Mouse (Mus musculus): ENCODE data around the gene Fam89b. TPM values are rescaled to one million over a fixed set of nuclear protein-coding genes. Genes with fewer than 3 reads are reported as not detected.
"Not testable (repeated sequence)": the region's sequence is repeated elsewhere in the genome, so short reads cannot be mapped to it uniquely, and the experiment has no call there.

Gene Fam89b
- polyA plus RNA-seq, 1 experiment from 2014 or later = 29.7 TPM

GRCm38 (mm10) chr19:5689565-5690342 lies 39.7 kb downstream of the Fam89b start:
- Histone ChIP-seq H3K36me3 (ENCODE audit: control insufficient read depth, insufficient read depth) (peaks cover 16% of the 10 kb centered on the region), H3K4me3 (ENCODE audit: low read depth, low read length) (peak overlapping the region; percentile 95), H3K9ac (ENCODE audit: low read depth, low read length) (peak overlapping the region; percentile 99), H3K27me3 (ENCODE audit: control insufficient read depth, insufficient read depth, low read depth, low read length) (no peaks in the 10 kb centered on the region), H3K27ac (ENCODE audit: low read length) (peak overlapping the region; percentile 97), H3K9me3 (replicated peaks; ENCODE audit: control insufficient read depth, low read length) (no peaks in the 10 kb centered on the region), H3K4me1 (ENCODE audit: control insufficient read depth, low read depth, low read length) (peaks cover 64% of the 10 kb centered on the region), H3K4me2 (ENCODE audit: low read depth, low read length) (peak overlapping the region; percentile 100)
- peak; percentile 72 for ATAC-seq (ENCODE audit: low read depth)
- WGBS (ENCODE audit: insufficient replicate concordance) = 3% methylated on average over 42 of the region's 42 CpGs

GRCm38 (mm10) chr19:5689088-5689428 lies 40.4 kb downstream of the Fam89b start:
- Histone ChIP-seq H3K36me3 (ENCODE audit: control insufficient read depth, insufficient read depth) (peaks cover 21% of the 10 kb centered on the region), H3K4me1 (ENCODE audit: control insufficient read depth, low read depth, low read length) (peaks cover 64% of the 10 kb centered on the region), H3K27me3 (ENCODE audit: control insufficient read depth, insufficient read depth, low read depth, low read length) (no peaks in the 10 kb centered on the region), H3K27ac (ENCODE audit: low read length) (peak overlapping the region; percentile 97), H3K9me3 (replicated peaks; ENCODE audit: control insufficient read depth, low read length) (no peaks in the 10 kb centered on the region), H3K9ac (ENCODE audit: low read depth, low read length) (peak overlapping the region; percentile 99), H3K4me3 (ENCODE audit: low read depth, low read length) (peak overlapping the region; percentile 95), H3K4me2 (ENCODE audit: low read depth, low read length) (peak overlapping the region; percentile 100)
- no peak for ATAC-seq (ENCODE audit: low read depth)
- under 1% methylated on average over 7 of the region's 7 CpGs for WGBS (ENCODE audit: insufficient replicate concordance)

- under 1% methylated on average over 68 of the region's 69 CpGs for WGBS (ENCODE audit: insufficient replicate concordance)
- H3K4me2 ChIP-seq (ENCODE audit: low read depth, low read length) = peak within 1 kb of the TSS; percentile 100
- peaks cover 26% of the 10 kb centered on the region for H3K36me3 ChIP-seq (ENCODE audit: control insufficient read depth, insufficient read depth)
- H3K4me1 ChIP-seq (ENCODE audit: control insufficient read depth, low read depth, low read length) = peaks cover 61% of the 10 kb centered on the region
- H3K27me3 ChIP-seq (ENCODE audit: control insufficient read depth, insufficient read depth, low read depth, low read length) = no peaks in the 10 kb centered on the region
- peak; percentile 81 for ATAC-seq (ENCODE audit: low read depth)
- H3K9ac ChIP-seq (ENCODE audit: low read depth, low read length) = peak within 1 kb of the TSS; percentile 99
- H3K9me3 ChIP-seq (replicated peaks; ENCODE audit: control insufficient read depth, low read length) = no peaks in the 10 kb centered on the region
- H3K27ac ChIP-seq (ENCODE audit: low read length) = peak within 1 kb of the TSS; percentile 97
- peak within 1 kb of the TSS; percentile 95 for H3K4me3 ChIP-seq (ENCODE audit: low read depth, low read length)
Observed at GRCm38 (mm10) chr19:5688200-5689087, 41.0 kb downstream of the Fam89b start, which contains the start of the genes Map3k11 and Pcnx3. Gene Map3k11, plus strand, starts transcription at chr19:5688742. Gene Pcnx3, minus strand, starts transcription at chr19:5688908.

GRCm38 (mm10) chr19:5687738-5688137 lies 41.7 kb downstream of the Fam89b start:
- 23% methylated on average over 9 of the region's 9 CpGs for WGBS (ENCODE audit: insufficient replicate concordance)
- Histone ChIP-seq H3K36me3 (ENCODE audit: control insufficient read depth, insufficient read depth) (peaks cover 32% of the 10 kb centered on the region), H3K4me3 (ENCODE audit: low read depth, low read length) (peak overlapping the region; percentile 95), H3K27me3 (ENCODE audit: control insufficient read depth, insufficient read depth, low read depth, low read length) (no peaks in the 10 kb centered on the region), H3K9ac (ENCODE audit: low read depth, low read length) (peak overlapping the region; percentile 99), H3K4me1 (ENCODE audit: control insufficient read depth, low read depth, low read length) (peaks cover 54% of the 10 kb centered on the region), H3K9me3 (replicated peaks; ENCODE audit: control insufficient read depth, low read length) (no peaks in the 10 kb centered on the region), H3K4me2 (ENCODE audit: low read depth, low read length) (peak overlapping the region; percentile 100), H3K27ac (ENCODE audit: low read length) (peak overlapping the region; percentile 97)
- no peak for ATAC-seq (ENCODE audit: low read depth)

- peak overlapping the region; percentile 100 for H3K4me2 ChIP-seq (ENCODE audit: low read depth, low read length)
- 76% methylated on average over 12 of the region's 12 CpGs for WGBS (ENCODE audit: insufficient replicate concordance)
- H3K27ac ChIP-seq (ENCODE audit: low read length) = peak overlapping the region; percentile 97
- peaks cover 36% of the 10 kb centered on the region for H3K36me3 ChIP-seq (ENCODE audit: control insufficient read depth, insufficient read depth)
- not testable (repeated sequence) for H3K27me3 ChIP-seq (ENCODE audit: control insufficient read depth, insufficient read depth, low read depth, low read length); H3K9me3 ChIP-seq (replicated peaks; ENCODE audit: control insufficient read depth, low read length); ATAC-seq (ENCODE audit: low read depth)
- H3K9ac ChIP-seq (ENCODE audit: low read depth, low read length) = peak overlapping the region; percentile 99; the same call in 1 of the 2 replicates
- peak overlapping the region; percentile 95 for H3K4me3 ChIP-seq (ENCODE audit: low read depth, low read length)
- peaks cover 47% of the 10 kb centered on the region for H3K4me1 ChIP-seq (ENCODE audit: control insufficient read depth, low read depth, low read length)
Observed at GRCm38 (mm10) chr19:5686954-5687353, 42.5 kb downstream of the Fam89b start.

- Histone ChIP-seq H3K4me3 (ENCODE audit: low read depth, low read length) (peak overlapping the region; percentile 27), H3K4me2 (ENCODE audit: low read depth, low read length) (peak overlapping the region; percentile 52), H3K4me1 (ENCODE audit: control insufficient read depth, low read depth, low read length) (peaks cover 41% of the 10 kb centered on the region), H3K36me3 (ENCODE audit: control insufficient read depth, insufficient read depth) (peaks cover 36% of the 10 kb centered on the region), H3K27ac (ENCODE audit: low read length) (peak overlapping the region; percentile 61), H3K27me3 (ENCODE audit: control insufficient read depth, insufficient read depth, low read depth, low read length) (no peaks in the 10 kb centered on the region), H3K9ac (ENCODE audit: low read depth, low read length) (peak overlapping the region; percentile 51), H3K9me3 (replicated peaks; ENCODE audit: control insufficient read depth, low read length) (no peaks in the 10 kb centered on the region)
- no peak for ATAC-seq (ENCODE audit: low read depth)
- WGBS (ENCODE audit: insufficient replicate concordance) = 39% methylated on average over 13 of the region's 13 CpGs
Observed at GRCm38 (mm10) chr19:5686437-5686836, 43.0 kb downstream of the Fam89b start.

GRCm38 (mm10) chr19:5685861-5686260 lies 43.6 kb downstream of the Fam89b start:
- Histone ChIP-seq H3K9me3 (replicated peaks; ENCODE audit: control insufficient read depth, low read length) (no peaks in the 10 kb centered on the region), H3K27me3 (ENCODE audit: control insufficient read depth, insufficient read depth, low read depth, low read length) (no peaks in the 10 kb centered on the region), H3K36me3 (ENCODE audit: control insufficient read depth, insufficient read depth) (peaks cover 39% of the 10 kb centered on the region), H3K4me1 (ENCODE audit: control insufficient read depth, low read depth, low read length) (peaks cover 36% of the 10 kb centered on the region), H3K9ac (ENCODE audit: low read depth, low read length) (peak overlapping the region; percentile 51; the same call in 1 of the 2 replicates), H3K4me3 (ENCODE audit: low read depth, low read length) (no peak overlapping the region; the same call in 1 of the 2 replicates), H3K4me2 (ENCODE audit: low read depth, low read length) (peak overlapping the region; percentile 52), H3K27ac (ENCODE audit: low read length) (peak overlapping the region; percentile 61)
- no peak for ATAC-seq (ENCODE audit: low read depth)
- WGBS (ENCODE audit: insufficient replicate concordance) = 91% methylated on average over 11 of the region's 11 CpGs

- no peak overlapping the region for H3K4me2 ChIP-seq (ENCODE audit: low read depth, low read length)
- peaks cover 39% of the 10 kb centered on the region for H3K36me3 ChIP-seq (ENCODE audit: control insufficient read depth, insufficient read depth)
- peaks cover 31% of the 10 kb centered on the region for H3K4me1 ChIP-seq (ENCODE audit: control insufficient read depth, low read depth, low read length)
Observed at GRCm38 (mm10) chr19:5685431-5685830, 44.0 kb downstream of the Fam89b start.

More at GRCm38 (mm10) chr19:5685431-5685830, 44.0 kb downstream of the Fam89b start:
- Histone ChIP-seq H3K27me3 (ENCODE audit: control insufficient read depth, insufficient read depth, low read depth, low read length) (no peaks in the 10 kb centered on the region), H3K9me3 (replicated peaks; ENCODE audit: control insufficient read depth, low read length) (no peaks in the 10 kb centered on the region), H3K9ac (ENCODE audit: low read depth, low read length) (no peak overlapping the region), H3K27ac (ENCODE audit: low read length) (no peak overlapping the region), H3K4me3 (ENCODE audit: low read depth, low read length) (no peak overlapping the region)
- whole genome bisulfite sequencing (ENCODE audit: insufficient replicate concordance) = 90% methylated on average over 19 of the region's 19 CpGs
- ATAC-seq (ENCODE audit: low read depth) = no peak

Data from liver, embryonic 16.5 days (tissue).